Mouse (Mus musculus): ENCODE results near the gene Arvcf. TPM values are rescaled to one million over a fixed set of nuclear protein-coding genes. Genes with fewer than 3 reads are reported as not detected.

Arvcf gene
- total and polyA plus RNA-seq, 3 experiments, result 64.0 to 188 (median 154) TPM

- H3K4me1 ChIP-seq (ENCODE audit: insufficient read depth, low read depth, low read length), result peaks cover 86% of the 10 kb centered on the region
- H3K27me3 ChIP-seq (ENCODE audit: insufficient read depth, low read length), result no peaks in the 10 kb centered on the region
- H3K36me3 ChIP-seq (replicated peaks), result peaks cover 56% of the 10 kb centered on the region
- peak overlapping the region; percentile 95 for H3K4me3 ChIP-seq (ENCODE audit: low read depth, low read length)
- no peaks in the 10 kb centered on the region for H3K9me3 ChIP-seq (replicated peaks)
- no peak for DNase-seq (ENCODE audit: low spot score)
- TF ChIP-seq CTCF (IDR thresholded peaks at IDR 0.05; ENCODE audit: low read depth, low read length) (no peak), GATA2 (IDR thresholded peaks at IDR 0.05; ENCODE audit: borderline replicate concordance, low read depth, low read length) (no peak)
- no peak for ATAC-seq (ENCODE audit: extremely low read depth, insufficient number of reproducible peaks, low FRiP score, poor library complexity, severe bottlenecking)
These were observed 77.7 kb downstream of the Arvcf start for GRCm38 (mm10) chr16:18425475-18426214.

GRCm38 (mm10) chr16:18426215-18426791 lies 78.3 kb downstream of the Arvcf start, which contains the start of gene Txnrd2:
Txnrd2 (plus strand) TSS chr16:18426384.
- TF ChIP-seq TAL1 (conservative IDR thresholded peaks at IDR 0.05; ENCODE audit: low read depth, low read length) (no peak), POLR2AphosphoS5 (IDR thresholded peaks at IDR 0.05; ENCODE audit: insufficient replicate concordance, low read depth, low read length) (no peak), GATA2 (IDR thresholded peaks at IDR 0.05; ENCODE audit: borderline replicate concordance, low read depth, low read length) (no peak), CTCF (IDR thresholded peaks at IDR 0.05; ENCODE audit: low read depth, low read length) (no peak), GATA1 (IDR thresholded peaks at IDR 0.05; ENCODE audit: borderline replicate concordance, low read length) (no peak)
- Histone ChIP-seq H3K36me3 (replicated peaks) (peaks cover 58% of the 10 kb centered on the region), H3K4me1 (ENCODE audit: insufficient read depth, low read depth, low read length) (peaks cover 87% of the 10 kb centered on the region), H3K27me3 (ENCODE audit: insufficient read depth, low read length) (no peaks in the 10 kb centered on the region), H3K9me3 (replicated peaks) (no peaks in the 10 kb centered on the region), H3K4me3 (ENCODE audit: low read depth, low read length) (peak within 1 kb of the TSS; percentile 95)
- ATAC-seq (ENCODE audit: extremely low read depth, insufficient number of reproducible peaks, low FRiP score, poor library complexity, severe bottlenecking), result no peak
- DNase-seq (ENCODE audit: low spot score), result peak; percentile 58

GRCm38 (mm10) chr16:18426802-18427280 lies 78.9 kb downstream of the Arvcf start, which contains the start of gene Comt:
Comt (minus strand) TSS chr16:18426852.
- no peak for DNase-seq (ENCODE audit: low spot score)
- Histone ChIP-seq H3K9me3 (replicated peaks) (no peaks in the 10 kb centered on the region), H3K4me1 (ENCODE audit: insufficient read depth, low read depth, low read length) (peaks cover 83% of the 10 kb centered on the region), H3K36me3 (replicated peaks) (peaks cover 55% of the 10 kb centered on the region), H3K27me3 (ENCODE audit: insufficient read depth, low read length) (no peaks in the 10 kb centered on the region), H3K4me3 (ENCODE audit: low read depth, low read length) (peak within 1 kb of the TSS; percentile 95)
- no peak for TF ChIP-seq GATA1 (IDR thresholded peaks at IDR 0.05; ENCODE audit: borderline replicate concordance, low read length)
- no peak for TF ChIP-seq GATA2 (IDR thresholded peaks at IDR 0.05; ENCODE audit: borderline replicate concordance, low read depth, low read length)
- TF ChIP-seq POLR2AphosphoS5 (IDR thresholded peaks at IDR 0.05; ENCODE audit: insufficient replicate concordance, low read depth, low read length), result no peak
- no peak for TF ChIP-seq TAL1 (conservative IDR thresholded peaks at IDR 0.05; ENCODE audit: low read depth, low read length)
- no peak for TF ChIP-seq CTCF (IDR thresholded peaks at IDR 0.05; ENCODE audit: low read depth, low read length)
- no peak for ATAC-seq (ENCODE audit: extremely low read depth, insufficient number of reproducible peaks, low FRiP score, poor library complexity, severe bottlenecking)

GRCm38 (mm10) chr16:18428011-18428515 lies 80.1 kb downstream of the Arvcf start:
- DNase-seq (ENCODE audit: low spot score) (no peak), ATAC-seq (ENCODE audit: extremely low read depth, insufficient number of reproducible peaks, low FRiP score, poor library complexity, severe bottlenecking) (no peak)
- no peaks in the 10 kb centered on the region for H3K9me3 ChIP-seq (replicated peaks)
- peaks cover 50% of the 10 kb centered on the region for H3K36me3 ChIP-seq (replicated peaks)
- peak overlapping the region; percentile 64; the same call in 1 of the 2 replicates for H3K4me3 ChIP-seq (ENCODE audit: low read depth, low read length)
- no peak for TF ChIP-seq GATA1 (IDR thresholded peaks at IDR 0.05; ENCODE audit: borderline replicate concordance, low read length)
- no peak for TF ChIP-seq GATA2 (IDR thresholded peaks at IDR 0.05; ENCODE audit: borderline replicate concordance, low read depth, low read length)
- no peak for TF ChIP-seq POLR2AphosphoS5 (IDR thresholded peaks at IDR 0.05; ENCODE audit: insufficient replicate concordance, low read depth, low read length)
- TF ChIP-seq CTCF (IDR thresholded peaks at IDR 0.05; ENCODE audit: low read depth, low read length), result no peak
- TF ChIP-seq TAL1 (conservative IDR thresholded peaks at IDR 0.05; ENCODE audit: low read depth, low read length), result no peak
- peaks cover 85% of the 10 kb centered on the region for H3K4me1 ChIP-seq (ENCODE audit: insufficient read depth, low read depth, low read length)
- no peaks in the 10 kb centered on the region for H3K27me3 ChIP-seq (ENCODE audit: insufficient read depth, low read length)

GRCm38 (mm10) chr16:18428516-18429042 lies 80.6 kb downstream of the Arvcf start:
- Histone ChIP-seq H3K9me3 (replicated peaks) (no peaks in the 10 kb centered on the region), H3K36me3 (replicated peaks) (peaks cover 47% of the 10 kb centered on the region), H3K27me3 (ENCODE audit: insufficient read depth, low read length) (no peaks in the 10 kb centered on the region), H3K4me3 (ENCODE audit: low read depth, low read length) (peak overlapping the region; percentile 64; the same call in 1 of the 2 replicates), H3K4me1 (ENCODE audit: insufficient read depth, low read depth, low read length) (peaks cover 82% of the 10 kb centered on the region)
- DNase-seq (ENCODE audit: low spot score), result peak; percentile 57
- ATAC-seq (ENCODE audit: extremely low read depth, insufficient number of reproducible peaks, low FRiP score, poor library complexity, severe bottlenecking), result peak; percentile 74
- peak; percentile 58 for TF ChIP-seq TAL1 (conservative IDR thresholded peaks at IDR 0.05; ENCODE audit: low read depth, low read length)
- TF ChIP-seq POLR2AphosphoS5 (IDR thresholded peaks at IDR 0.05; ENCODE audit: insufficient replicate concordance, low read depth, low read length), result no peak

GRCm38 (mm10) chr16:18429641-18430040 lies 81.7 kb downstream of the Arvcf start:
- ATAC-seq (ENCODE audit: extremely low read depth, insufficient number of reproducible peaks, low FRiP score, poor library complexity, severe bottlenecking) (no peak), DNase-seq (ENCODE audit: low spot score) (no peak)
- H3K9me3 ChIP-seq (replicated peaks), result no peaks in the 10 kb centered on the region
- TF ChIP-seq GATA2 (IDR thresholded peaks at IDR 0.05; ENCODE audit: borderline replicate concordance, low read depth, low read length) (no peak), POLR2AphosphoS5 (IDR thresholded peaks at IDR 0.05; ENCODE audit: insufficient replicate concordance, low read depth, low read length) (no peak), CTCF (IDR thresholded peaks at IDR 0.05; ENCODE audit: low read depth, low read length) (no peak), TAL1 (conservative IDR thresholded peaks at IDR 0.05; ENCODE audit: low read depth, low read length) (no peak), GATA1 (IDR thresholded peaks at IDR 0.05; ENCODE audit: borderline replicate concordance, low read length) (no peak)
- H3K36me3 ChIP-seq (replicated peaks), result peaks cover 42% of the 10 kb centered on the region
- H3K4me3 ChIP-seq (ENCODE audit: low read depth, low read length), result peak overlapping the region; percentile 66; the same call in 1 of the 2 replicates
- H3K4me1 ChIP-seq (ENCODE audit: insufficient read depth, low read depth, low read length), result peaks cover 74% of the 10 kb centered on the region
- no peaks in the 10 kb centered on the region for H3K27me3 ChIP-seq (ENCODE audit: insufficient read depth, low read length)
